Mouse (Mus musculus): Measurements from ENCODE around the gene Aak1.

DNA sequence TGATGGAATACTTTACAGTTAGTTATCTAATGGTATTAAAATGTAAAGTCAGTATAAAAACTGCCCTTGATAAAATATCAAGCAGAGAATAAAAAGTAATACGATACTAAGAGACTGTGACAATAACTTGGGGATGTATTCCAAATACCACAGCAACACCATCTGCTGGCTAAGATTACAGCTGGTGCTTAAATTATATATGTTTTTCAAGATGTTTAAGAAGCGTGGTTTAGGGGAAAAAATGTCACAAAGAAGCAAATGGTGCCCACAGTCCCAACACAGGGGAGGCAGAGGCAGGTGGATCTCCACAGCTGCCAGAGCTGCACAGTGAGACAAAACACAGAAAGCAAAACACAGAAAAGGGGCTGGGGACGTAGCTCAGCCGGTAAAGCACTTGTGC, 30.4 kb upstream of the Aak1 start:
- TF ChIP-seq CTCF (IDR thresholded peaks at IDR 0.05; ENCODE audit: borderline replicate concordance, insufficient read depth, low read depth, low read length) (no peak), POLR2A (IDR thresholded peaks at IDR 0.05; ENCODE audit: borderline replicate concordance, insufficient read depth, low read length) (no peak)

All from cerebellum, adult 2 months (tissue).